Mouse (Mus musculus) urinary bladder, postnatal 36 days (tissue): ENCODE measurements around the gene Camta1.

Source experiments
- DNase-seq, 2 experiments: peaks; one replicate each; pipeline ENCODE4 v3.0.0; 2022; ENCODE audit warnings: low spot score in 2 of 2, mixed read lengths in 1 of 2

Gene Camta1

GRCm38 (mm10) chr4:151155587-151155986, 706.1 kb downstream of the Camta1 start:
- DNase-seq, result peak in 1 of 2 experiments; percentile 36

- DNase-seq, result no peak
These were observed 707.4 kb downstream of the Camta1 start for GRCm38 (mm10) chr4:151154306-151154705.

- DNase-seq, result no peak
These were observed 709.7 kb downstream of the Camta1 start for GRCm38 (mm10) chr4:151152010-151152409.

- no peak for DNase-seq
These were observed 710.8 kb downstream of the Camta1 start for GRCm38 (mm10) chr4:151150842-151151241.

DNA sequence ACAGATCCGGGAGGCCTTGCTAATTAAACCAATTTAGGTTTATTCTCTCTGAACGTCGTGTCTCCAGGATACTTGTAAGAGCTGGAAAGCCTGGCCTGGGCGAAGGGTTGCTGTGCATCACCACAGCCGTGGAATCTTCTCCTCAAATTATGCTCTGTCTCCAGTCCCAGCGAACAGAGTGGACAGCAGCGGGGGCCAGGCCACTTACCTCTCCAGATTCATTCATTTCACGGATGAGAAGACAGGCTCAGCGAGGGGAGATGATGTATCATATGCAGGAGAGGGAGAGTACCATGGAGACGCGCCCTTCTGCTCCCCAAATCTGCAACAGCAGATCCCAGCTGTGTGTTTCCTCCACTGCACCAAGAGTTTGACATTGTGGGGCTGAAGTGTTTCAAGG, 711.6 kb downstream of the Camta1 start:
- no peak for DNase-seq

- DNase-seq, result no peak
These were observed 714.1 kb downstream of the Camta1 start for GRCm38 (mm10) chr4:151147541-151147940.

DNA sequence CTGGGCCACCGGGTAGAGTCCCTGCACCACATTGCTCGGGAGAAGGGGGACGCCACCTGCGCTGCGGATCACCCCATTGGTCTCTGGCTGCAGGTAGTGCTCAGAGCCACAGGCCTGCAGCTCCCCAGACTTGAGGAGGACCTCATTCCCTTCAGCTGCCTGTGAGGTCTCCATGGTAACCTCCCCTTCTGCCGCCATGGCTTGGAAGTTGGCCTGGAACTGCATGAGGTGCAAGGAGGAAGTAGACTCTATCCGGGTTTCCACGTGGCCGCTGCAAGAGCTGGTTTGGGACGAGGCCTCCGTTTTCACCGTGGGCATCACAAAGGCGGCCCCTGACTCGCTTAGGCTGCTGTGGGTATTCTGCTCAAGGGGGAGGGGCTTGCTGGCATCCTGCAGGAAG, 717.6 kb downstream of the Camta1 start:
- no peak for DNase-seq

DNA sequence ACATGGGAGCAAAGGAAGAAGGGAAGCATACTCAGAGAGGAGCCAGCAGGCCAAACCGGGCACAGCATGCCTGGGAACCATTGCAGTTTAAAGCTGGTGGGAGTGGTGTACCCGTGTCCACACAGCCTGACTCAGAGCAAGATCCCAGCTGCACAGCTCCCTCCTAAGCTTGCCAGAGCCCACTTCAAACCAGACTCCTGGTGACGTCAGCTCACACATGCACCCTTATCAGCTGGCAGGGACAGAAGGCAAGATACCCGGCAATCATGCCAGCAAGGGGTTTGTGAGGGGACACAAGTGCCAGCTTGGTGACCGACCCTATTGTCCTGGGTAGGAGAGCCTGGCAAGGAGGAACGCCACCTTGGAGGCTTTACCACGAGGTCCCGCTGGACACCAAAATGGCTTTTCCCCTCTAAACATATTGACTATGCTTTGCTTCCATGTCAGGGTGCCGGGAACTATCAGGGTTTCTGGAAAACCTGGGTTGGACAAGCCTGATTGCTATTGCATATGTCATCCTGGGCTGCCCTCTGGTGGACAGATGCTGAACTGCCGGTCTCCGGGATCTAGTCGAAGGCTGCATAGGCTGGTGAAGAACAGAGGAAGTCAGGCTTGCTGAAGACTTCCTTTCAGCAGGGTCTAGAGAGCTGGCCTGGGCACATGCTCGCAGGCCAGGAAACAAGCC, 720.3 kb downstream of the Camta1 start:
- DNase-seq, result peak; percentile 91 to 93

GRCm38 (mm10) chr4:151140368-151140982, 721.2 kb downstream of the Camta1 start:
- no peak for DNase-seq

GRCm38 (mm10) chr4:151139053-151139840, 722.4 kb downstream of the Camta1 start:
- DNase-seq, result peak; percentile 50 to 64

- no peak for DNase-seq
These were observed 723.1 kb downstream of the Camta1 start for GRCm38 (mm10) chr4:151138586-151138985.

DNA sequence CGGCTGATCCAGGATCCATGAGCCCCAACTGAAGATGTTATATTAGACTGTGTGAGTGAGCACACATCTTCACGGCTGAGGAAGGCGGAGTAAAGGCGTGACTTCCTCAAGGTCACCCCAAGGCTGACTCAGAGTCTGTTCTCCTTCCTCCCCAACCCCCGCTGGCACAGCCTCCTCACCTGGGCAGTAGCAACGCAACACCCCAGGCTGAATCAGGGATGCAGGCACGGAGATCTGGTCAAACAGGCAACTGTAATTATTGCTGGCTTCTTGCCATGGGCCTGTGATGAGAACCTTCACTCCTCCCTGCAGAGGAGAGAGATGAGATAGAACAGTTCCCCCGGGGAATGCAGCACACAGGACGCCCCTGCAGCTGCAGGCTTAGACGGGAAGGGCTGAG, 723.5 kb downstream of the Camta1 start:
- DNase-seq, result no peak

DNA sequence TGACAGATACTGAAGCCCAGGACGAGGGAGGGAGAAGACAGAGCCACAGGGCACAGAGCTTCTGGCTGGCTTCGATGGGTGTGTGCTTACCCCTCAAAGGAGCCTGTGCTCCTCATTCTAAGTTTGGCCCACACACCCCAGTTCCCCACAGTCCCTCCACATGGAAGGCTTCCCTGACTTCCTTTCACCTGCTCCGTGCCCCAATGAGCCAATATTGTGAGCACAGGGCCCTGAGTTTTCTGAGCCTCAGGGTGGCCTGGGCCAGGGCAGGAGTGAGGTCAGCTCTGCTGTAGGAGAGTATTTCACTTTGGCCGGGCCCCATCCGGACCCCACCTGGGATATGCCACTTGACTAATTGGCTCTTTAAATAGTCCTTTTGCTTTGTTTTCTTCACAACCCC, 724.0 kb downstream of the Camta1 start:
- no peak for DNase-seq

GRCm38 (mm10) chr4:151135491-151135890, 726.2 kb downstream of the Camta1 start:
- DNase-seq, result no peak

DNA sequence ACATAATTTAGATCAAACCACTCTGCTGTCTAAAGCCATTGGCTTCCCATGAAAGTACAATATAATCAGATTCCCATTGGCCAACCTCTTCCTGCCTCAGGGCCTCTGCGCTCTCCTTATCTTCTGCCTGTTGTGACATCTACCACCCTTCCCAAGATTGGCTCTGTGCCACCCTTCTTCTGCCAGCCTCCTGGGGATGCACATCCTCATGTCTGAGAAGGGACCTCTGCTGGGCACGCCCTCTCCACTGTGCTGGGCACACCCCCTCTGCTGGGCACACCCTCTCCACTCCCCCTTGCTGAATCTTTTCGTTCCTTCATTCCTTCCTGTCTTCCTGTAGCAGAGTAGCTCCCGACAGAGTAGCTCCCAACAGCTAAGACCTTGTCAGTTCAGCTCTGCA, 727.9 kb downstream of the Camta1 start:
- no peak for DNase-seq

- DNase-seq, result no peak
These were observed 729.2 kb downstream of the Camta1 start for GRCm38 (mm10) chr4:151132493-151132892.

- peak; percentile 11 to 29 for DNase-seq
These were observed 730.8 kb downstream of the Camta1 start for GRCm38 (mm10) chr4:151130756-151131490.

DNA sequence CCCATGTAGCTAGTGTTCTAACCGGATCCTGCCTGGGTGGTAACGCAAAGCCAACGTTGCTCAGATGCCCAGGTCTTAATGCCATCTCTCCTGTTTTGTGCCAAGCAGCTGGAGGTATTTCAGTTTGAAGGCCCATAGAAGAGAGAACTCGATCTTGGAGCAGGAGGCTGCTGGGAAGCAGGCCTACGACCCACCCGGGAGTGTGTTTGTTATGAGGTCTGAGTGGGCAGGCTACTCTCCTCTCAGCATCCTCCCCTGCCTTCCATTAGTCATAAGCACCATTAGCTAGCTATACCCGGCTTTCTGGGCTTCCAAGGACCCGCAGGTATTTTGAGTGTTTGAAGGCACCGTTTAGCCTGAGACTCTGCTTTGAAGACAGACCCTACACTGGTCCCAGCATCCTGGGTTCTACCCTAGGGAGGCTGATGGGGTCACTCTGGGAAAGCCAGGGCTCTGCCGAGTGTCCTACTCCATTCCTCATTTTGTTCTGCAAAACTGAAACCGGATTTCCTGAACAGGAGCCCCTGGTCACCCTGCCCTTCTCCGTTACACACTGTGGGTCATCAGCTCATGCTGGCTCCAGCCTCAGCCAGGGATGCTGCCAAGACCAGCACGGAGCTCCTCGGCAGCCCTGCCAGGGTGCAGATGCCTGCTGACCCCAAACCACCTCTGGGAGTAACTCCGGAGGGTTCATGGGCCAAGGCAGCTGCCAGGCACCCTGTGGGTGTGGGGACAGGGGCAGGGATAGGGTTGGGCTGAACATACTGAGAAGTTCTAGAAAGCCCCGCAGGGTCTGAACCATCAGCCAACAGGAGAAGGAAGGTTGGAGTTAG, 731.7 kb downstream of the Camta1 start:
- DNase-seq, result no peak

- DNase-seq, result no peak
These were observed 732.8 kb downstream of the Camta1 start for GRCm38 (mm10) chr4:151128641-151129541.
